Mouse (Mus musculus): ENCODE results near the gene Qsox2.

DNA sequence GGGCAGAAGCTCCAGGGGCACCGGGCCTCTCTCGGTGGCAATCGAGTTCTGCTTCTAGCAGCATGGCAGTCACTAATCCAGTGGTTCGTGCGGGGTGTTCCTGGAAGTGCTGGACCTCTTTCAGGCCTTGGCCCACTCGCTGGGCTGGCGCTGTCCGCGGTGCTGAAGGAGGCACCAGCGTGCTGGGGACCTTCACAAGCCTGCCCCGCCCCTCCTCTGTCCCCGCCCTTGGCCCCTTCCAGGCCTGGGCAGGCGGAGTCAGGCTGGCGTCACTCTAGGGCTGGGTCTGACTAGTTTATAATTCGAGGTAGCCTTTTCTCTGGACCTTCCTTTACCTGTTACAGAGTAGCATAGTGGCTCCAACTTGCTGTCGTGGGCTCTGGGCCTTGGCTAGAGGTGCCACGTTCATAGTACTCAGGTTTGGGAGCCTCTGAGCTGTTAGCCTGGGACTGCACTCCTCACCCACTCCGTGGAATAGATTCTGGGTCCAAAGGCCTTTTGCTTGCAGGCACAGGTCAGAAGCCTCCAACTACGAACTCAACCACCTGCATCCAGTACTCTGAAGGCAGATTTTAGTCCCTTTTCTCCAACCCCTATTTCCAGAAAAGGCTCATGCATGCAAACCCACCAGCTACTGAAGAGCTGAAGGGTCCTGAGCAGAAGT, 29.1 kb downstream of the Qsox2 start, which contains the start of gene Lhx3:
- TF ChIP-seq CTCF (IDR thresholded peaks at IDR 0.05; ENCODE audit: extremely low read depth, insufficient read depth, insufficient read length, insufficient replicate concordance) (no peak), POLR2A (IDR thresholded peaks at IDR 0.05; ENCODE audit: low read depth, low read length) (no peak)

Measured in spleen, adult 2 months (tissue).